Mouse (Mus musculus) thymus, adult 2 months (tissue): Measurements from ENCODE around the gene Brdt.

ENCODE experiments used
- CTCF ChIP-seq: fragments of 200-500 bp; IDR thresholded peaks from 2 replicates; pipeline ENCODE4 v1.5.1; 2012; ENCODE audit warnings: mild to moderate bottlenecking, control low read depth, low read length, moderate library complexity, borderline replicate concordance; ENCODE audit not compliant: control insufficient read depth, poor library complexity, insufficient read depth; ENCODE audit errors: extremely low read depth
- POLR2A ChIP-seq: fragments of 200-500 bp; IDR thresholded peaks from 2 replicates; pipeline ENCODE4 v1.6.1; 2012; ENCODE audit warnings: mild to moderate bottlenecking, low read length, control low read depth, moderate library complexity; ENCODE audit not compliant: control insufficient read depth, poor library complexity, insufficient read depth; ENCODE audit errors: extremely low read depth

DNA sequence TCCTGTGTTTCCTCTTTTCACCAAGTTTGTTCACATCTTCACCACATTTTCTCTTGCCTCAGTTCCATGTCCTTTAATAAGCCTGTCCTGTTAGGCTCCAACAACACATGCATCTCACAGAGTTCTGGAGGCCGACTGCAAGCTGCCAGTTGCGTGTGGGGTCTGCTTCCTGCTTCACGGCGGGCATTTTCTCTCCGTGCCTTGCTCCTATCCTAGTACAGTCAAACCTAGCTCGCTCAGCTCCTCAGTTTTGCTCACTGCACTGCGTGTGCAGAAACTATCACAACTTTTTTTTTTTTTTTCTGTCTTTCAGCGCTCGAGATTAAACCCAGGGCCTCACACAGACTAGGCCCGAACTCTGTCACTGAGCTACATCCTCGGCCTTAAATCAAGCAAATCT is 32.1 kb upstream of the Brdt start:
- TF ChIP-seq CTCF (no peak), POLR2A (no peak)
